Mouse (Mus musculus) CH12.LX (cell line): ENCODE measurements around the gene Slx4ip.

Source experiments
- CTCF ChIP-seq, 2 experiments: IDR thresholded peaks in 1 of 2; conservative IDR thresholded peaks in 1 of 2; 2 replicates each; pipeline ENCODE4 v1.5.1; 2011 to 2012; ENCODE audit warnings: low read depth in 2 of 2, low read length in 2 of 2, improper control_type of control experiment in 1 of 2, inconsistent platforms in 1 of 2, mild to moderate bottlenecking in 1 of 2, moderate library complexity in 1 of 2
- ELF1 ChIP-seq: IDR thresholded peaks from 2 replicates; pipeline ENCODE4 v1.6.1; 2014; ENCODE audit warnings: low read depth, mild to moderate bottlenecking, inconsistent platforms, low read length, improper control_type of control experiment
- POLR2AphosphoS2 ChIP-seq: IDR thresholded peaks from 2 replicates; pipeline ENCODE4 v1.6.1; 2011; ENCODE audit warnings: low read depth, low read length, improper control_type of control experiment
- TBP ChIP-seq: conservative IDR thresholded peaks from 2 replicates; pipeline ENCODE4 v1.6.1; 2011; ENCODE audit warnings: low read depth, low read length, improper control_type of control experiment

DNA sequence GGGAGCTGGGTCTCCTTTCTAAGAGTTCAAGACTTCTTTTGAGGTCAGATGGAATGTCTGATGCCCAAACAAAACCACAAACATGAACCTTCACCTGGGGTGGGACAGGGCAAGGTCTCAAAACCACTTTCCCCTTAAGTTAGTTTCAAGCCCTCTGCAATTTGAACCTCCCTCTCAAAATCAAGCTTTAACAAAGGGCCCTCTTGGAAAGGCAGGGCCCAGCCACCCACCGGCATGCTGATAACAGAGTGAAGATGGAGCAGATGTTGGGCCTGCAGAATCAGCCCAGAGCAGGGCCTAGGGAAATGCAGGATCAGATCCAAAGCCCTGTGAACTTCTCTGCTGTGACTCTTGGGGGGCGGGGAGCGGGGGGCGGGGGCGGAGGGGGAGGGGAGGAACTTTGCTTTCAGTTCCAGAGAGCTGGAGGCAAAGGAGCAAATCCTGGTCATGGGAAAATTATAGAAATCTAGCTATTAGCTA, 206.0 kb downstream of the Slx4ip start:
- TF ChIP-seq CTCF (conservative IDR thresholded peaks at IDR 0.05 in 1 of 2, IDR thresholded peaks at IDR 0.05 in 1 of 2; ENCODE audit: low read depth in 2 of 2, low read length in 2 of 2) = no peak
- TF ChIP-seq POLR2AphosphoS2 = no peak
- no peak for TF ChIP-seq ELF1
- no peak for TF ChIP-seq TBP
